Mouse (Mus musculus) cortical plate, adult 2 months (tissue): Measurements from ENCODE around the gene Npr1.

Experiments used
- CTCF ChIP-seq: fragments of 200-500 bp; IDR thresholded peaks from 2 replicates; pipeline ENCODE4 v1.5.1; 2011; ENCODE audit warnings: mild to moderate bottlenecking, control low read depth, low read length; ENCODE audit not compliant: insufficient read depth; ENCODE audit errors: extremely low read depth
- POLR2A ChIP-seq: fragments of 200-500 bp; IDR thresholded peaks from 2 replicates; pipeline ENCODE4 v1.6.1; 2011; ENCODE audit warnings: mild to moderate bottlenecking, low read length, control low read depth; ENCODE audit not compliant: insufficient read depth; ENCODE audit errors: extremely low read depth

GRCm38 (mm10) chr3:90508950-90509746 is 43.5 kb upstream of the Npr1 start, which contains the start of gene Chtop:
- TF ChIP-seq CTCF (no peak), POLR2A (peak; percentile 62; the same call in 1 of the 2 replicates)
